Mouse (Mus musculus) heart, postnatal 4 days (tissue): ENCODE data around the gene Plcb1. TPM values are rescaled to one million over a fixed set of nuclear protein-coding genes. Genes with fewer than 3 reads are reported as not detected.
A peak's percentile ranks its signal among the peaks of the same experiment; 100 is the strongest.

Experiments
- DNase-seq: peaks from one replicate; pipeline ENCODE4 v3.0.0; 2021
- total RNA-seq, 2 experiments: library from RNA; stranded (reverse); gene quantifications; 2 replicates each; pipeline ENCODE4 v1.2.3; 2021

Gene Plcb1
- total RNA-seq, 2 experiments from 2014 or later, result 6.2 to 7.0 TPM

DNA sequence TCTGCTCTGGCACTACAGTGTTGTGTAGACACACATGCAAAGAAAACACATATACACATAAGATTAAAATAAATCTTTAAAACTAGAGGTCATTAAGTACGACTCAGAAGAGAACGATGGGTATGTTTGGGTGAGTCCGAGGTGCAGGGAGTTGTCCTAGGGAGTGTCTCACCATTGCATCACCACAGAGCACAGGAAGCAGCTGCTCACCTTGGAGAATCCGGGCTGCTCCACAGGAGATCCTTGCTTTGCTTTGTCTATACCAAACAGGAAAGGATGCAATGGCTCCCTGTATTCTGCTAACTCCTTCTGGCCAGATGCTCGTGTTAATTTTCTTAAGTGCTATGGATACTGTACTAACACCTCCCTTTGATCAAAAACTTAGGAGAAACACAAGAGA, 287.1 kb downstream of the Plcb1 start:
- no peak for DNase-seq

DNA sequence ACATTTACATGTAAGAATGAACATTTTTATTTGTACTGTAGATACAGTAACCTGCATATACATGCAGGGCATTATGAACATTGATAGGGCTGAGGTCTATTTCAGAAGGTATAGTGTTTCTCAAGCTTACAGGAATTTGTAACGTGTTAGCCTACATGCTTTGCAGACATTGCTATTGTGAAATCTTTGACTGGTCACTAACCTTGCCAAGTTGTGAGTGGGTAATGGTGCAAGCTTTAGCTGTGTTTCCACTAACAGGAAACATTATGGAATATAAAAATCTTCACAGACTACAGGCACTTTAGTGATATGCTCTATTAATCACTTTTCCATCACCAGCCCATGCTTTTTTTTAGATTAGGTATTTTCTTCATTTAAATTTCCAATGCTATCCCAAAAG, 289.5 kb downstream of the Plcb1 start:
- no peak for DNase-seq

- DNase-seq, result no peak
Observed at GRCm38 (mm10) chr2:135092588-135093162, 306.8 kb downstream of the Plcb1 start.

- no peak for DNase-seq
Observed at GRCm38 (mm10) chr2:135101292-135101691, 315.4 kb downstream of the Plcb1 start.

DNA sequence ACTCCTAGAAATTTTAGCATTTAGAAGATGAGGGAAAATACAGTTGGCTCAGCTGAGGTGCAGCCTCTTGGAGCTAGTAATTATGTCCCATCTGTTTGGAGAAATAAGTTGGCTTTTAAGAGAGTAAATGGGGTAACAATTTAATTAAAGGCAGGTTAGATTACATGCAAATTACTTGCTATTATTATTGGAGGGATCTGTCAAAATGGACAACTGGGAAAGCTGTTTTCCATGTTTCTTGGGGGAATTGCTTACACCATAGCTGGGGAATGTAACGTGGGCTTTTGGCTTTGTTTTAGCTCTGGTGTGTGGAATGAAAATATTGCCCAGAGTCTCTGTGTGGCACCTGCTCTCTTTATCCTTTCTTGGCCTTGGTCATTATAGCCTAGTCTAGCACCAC, 316.1 kb downstream of the Plcb1 start:
- DNase-seq, result no peak

DNA sequence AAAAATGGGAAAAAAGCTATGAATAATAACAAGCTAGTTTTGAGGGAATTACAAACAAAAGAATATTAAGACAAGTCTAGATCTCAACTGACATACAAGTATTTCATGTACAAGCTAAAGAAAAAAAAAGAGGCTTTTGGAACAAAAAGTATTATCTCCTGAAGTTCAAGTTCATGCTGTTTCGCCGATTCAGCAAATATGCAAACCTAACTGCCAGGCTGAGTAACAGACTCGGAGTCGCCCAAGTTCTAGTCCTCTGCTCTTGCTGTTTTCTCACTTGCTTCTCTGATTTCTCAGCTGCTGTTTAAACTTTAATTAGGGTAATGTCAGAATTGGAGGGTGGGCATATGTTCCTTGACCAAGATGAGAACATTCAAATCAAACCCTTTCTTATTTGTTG, 320.8 kb downstream of the Plcb1 start:
- DNase-seq, result no peak

DNA sequence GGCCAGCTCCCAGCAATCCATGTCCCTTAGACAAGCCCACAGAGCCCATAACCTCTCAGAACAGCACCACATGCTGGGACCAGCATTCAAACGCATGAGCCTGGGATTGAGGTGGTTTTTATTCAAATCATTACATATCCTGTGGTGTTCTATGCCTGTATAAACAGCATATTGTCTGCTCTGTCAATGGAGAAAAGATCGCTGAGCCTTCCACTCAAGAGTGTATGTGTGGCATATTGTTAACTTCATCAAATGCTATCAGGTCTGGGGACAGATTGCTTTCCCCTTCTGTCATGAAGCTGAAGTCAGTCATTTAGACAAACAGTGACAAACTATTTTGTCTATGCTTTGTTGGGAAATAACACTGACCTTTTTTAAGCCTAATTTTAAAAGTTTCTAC, 322.7 kb downstream of the Plcb1 start:
- DNase-seq, result no peak

DNA sequence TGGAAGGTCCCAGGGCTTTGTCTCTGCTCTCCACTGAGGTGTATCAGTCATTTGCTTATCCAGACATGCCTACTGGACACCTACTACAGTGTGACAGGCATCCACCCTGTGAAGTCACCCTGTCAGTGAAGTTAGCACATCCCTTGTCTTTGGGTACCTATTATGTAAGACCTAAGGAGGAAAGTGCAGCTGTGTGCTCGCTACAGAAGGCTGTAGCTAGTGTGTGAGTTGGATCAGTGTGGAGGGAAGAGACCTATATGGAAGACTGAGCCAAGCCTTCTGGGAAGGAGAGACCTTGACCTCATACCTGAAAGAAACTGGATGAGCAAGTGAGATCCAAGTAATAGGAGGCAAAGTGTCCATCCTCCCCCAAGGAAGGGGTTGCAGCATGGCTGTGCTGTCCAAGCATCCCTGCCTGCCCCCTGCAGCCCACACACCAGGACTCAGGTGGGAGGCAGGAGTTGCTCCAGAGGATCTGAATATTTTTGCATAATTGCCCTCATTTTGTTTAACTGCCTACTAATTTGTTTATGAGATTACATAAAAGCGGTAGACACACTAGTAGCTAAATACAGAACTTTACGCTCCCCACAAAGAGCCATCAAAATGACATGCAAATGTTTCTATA, 328.7 kb downstream of the Plcb1 start:
- DNase-seq, result no peak

- no peak for DNase-seq
Observed at GRCm38 (mm10) chr2:135123057-135123456, 337.2 kb downstream of the Plcb1 start.

- DNase-seq, result no peak
Observed at GRCm38 (mm10) chr2:135123695-135124343, 338.0 kb downstream of the Plcb1 start.

DNA sequence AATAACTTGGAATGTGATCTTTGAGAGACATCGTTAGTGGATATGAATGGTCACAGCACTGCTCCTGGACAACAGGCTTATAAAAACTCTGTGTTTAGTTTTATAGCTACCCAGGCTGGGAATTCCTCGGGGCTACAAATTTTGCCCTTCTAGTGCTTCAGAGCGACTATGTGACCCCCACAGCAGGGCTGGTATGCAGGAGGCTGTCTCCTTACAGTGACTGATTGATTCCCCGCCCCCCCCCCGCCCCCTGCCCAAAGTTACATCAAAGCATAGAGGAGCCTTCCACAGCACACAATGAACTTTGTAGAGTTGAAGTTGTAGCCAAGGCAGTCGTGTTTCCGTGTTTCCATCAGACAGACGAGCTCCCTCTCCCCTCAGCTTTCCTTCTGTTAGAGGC, 354.7 kb downstream of the Plcb1 start:
- no peak for DNase-seq

GRCm38 (mm10) chr2:135152289-135152688, 366.4 kb downstream of the Plcb1 start:
- no peak for DNase-seq

DNA sequence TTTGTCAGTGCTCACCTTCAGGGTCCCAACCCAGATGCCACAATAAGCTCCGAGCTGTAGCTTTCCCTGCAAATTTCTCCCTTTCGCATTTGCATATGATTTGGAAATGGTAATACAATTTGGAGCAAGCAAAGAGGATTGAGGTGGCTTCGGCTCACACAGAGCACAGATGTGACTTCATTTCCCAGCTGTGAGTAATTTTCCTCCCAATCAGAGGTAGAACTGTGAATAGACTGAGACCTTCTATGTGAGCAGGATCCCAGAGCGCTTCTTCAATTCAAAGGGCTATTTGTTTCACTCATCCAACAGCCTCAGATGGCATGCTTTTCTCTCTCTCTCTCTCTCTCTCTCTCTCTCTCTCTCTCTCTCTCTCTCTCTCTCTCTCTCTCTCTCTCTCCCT, 367.4 kb downstream of the Plcb1 start:
- DNase-seq, result no peak

DNA sequence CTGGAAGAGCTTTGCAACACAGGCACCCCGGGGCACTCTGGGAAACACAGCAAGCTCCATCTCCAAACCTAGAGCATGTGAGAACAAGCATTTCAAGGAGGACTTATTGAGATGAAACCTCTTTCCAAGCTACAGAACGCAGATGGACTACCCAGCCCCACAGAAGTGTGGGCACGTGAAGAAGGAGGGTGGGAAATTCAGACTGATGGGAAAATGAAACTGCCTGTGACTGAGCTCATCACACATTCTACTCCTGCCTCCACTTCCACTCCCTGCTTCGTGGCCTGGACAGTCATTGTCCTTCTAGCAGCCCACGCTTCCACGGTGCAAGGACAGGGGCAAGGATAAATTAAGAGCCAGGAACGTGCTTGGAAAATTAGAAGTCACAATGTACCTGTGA, 370.2 kb downstream of the Plcb1 start:
- DNase-seq, result no peak

- DNase-seq, result no peak
Observed at GRCm38 (mm10) chr2:135157961-135158360, 372.1 kb downstream of the Plcb1 start.

DNA sequence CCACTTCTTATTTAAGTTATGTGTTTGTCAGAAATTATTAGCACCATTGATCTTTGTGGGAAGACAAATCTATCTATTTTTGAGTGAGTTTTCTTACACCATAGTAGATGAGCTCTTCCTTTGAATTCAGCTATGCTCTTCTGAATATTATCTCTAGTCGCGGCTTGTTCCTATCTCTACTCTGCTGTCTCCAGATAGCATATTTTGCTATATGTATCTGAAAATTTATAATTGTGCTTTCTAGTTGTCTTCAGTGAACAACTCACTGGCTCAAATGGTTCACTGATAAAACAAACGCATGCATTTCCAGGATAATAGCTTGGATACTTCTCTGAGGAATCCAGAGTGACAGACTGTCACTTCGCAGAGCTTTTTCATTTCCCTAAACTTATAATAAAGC, 375.8 kb downstream of the Plcb1 start:
- no peak for DNase-seq

- no peak for DNase-seq
Observed at GRCm38 (mm10) chr2:135165512-135165911, 379.6 kb downstream of the Plcb1 start.

DNA sequence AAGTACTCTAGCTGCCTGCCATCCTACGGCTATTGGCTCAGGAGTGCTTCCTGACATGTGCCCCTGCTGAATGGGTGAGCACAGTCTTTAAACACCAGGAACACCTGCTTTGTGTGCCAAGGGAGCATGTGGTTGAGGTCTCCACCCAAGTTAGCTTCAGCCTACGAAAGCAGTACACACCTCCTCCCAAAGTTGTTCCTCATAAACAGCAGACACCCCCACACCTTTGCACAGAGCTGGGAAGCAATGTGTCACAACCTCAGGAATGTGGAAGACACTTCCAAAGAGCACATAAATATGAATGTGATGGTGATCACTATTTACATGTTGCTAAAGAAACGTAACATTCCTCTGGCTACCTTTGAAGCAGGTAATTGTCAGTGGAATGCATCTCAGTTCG, 389.7 kb downstream of the Plcb1 start:
- DNase-seq, result no peak

DNA sequence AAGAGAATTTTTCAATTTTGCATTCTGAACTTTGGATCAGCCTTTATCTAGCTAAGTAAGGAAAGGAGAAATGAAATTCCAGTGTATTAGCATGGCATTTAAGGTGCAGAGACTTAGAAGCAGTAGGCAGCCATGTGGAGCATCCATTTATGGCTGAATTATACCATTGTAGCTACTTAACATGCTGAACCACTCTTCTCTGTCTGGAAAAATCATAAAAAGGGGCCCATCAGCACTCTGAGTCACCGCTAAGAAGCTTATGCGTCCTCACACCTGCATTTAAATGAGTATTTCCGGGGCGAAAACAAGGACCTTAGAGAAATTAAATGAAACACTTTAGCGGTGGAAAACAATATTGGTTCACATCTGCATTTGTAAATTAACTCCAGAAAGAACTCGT, 401.8 kb downstream of the Plcb1 start:
- DNase-seq, result no peak

- DNase-seq, result no peak
Observed at GRCm38 (mm10) chr2:135200830-135201229, 415.0 kb downstream of the Plcb1 start.

DNA sequence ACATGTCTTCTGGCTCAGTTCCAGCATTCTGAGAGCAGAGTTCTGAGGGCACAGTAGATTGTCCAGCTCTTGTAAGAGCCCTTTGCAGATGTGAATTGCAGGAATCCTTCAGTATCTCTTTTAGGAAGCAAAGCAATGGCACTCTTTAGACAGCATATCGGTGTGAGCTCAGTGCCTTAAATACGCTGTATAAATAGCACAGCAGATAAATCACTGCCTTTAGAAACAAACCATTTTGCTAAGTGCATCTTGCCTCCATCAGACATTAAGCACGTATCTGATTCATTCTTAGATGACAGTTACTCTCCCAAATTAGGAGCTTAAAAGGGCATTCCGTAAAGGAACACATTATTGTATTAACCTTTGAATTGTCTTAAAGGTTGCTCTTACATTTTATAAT, 416.5 kb downstream of the Plcb1 start:
- no peak for DNase-seq

GRCm38 (mm10) chr2:135204141-135205120, 418.6 kb downstream of the Plcb1 start:
- DNase-seq, result peak; percentile 8

- no peak for DNase-seq
Observed at GRCm38 (mm10) chr2:135208890-135209289, 423.0 kb downstream of the Plcb1 start.
